Comparison of ENCODE assay signal across 21 mouse cellular contexts in the genomic region with DNA sequence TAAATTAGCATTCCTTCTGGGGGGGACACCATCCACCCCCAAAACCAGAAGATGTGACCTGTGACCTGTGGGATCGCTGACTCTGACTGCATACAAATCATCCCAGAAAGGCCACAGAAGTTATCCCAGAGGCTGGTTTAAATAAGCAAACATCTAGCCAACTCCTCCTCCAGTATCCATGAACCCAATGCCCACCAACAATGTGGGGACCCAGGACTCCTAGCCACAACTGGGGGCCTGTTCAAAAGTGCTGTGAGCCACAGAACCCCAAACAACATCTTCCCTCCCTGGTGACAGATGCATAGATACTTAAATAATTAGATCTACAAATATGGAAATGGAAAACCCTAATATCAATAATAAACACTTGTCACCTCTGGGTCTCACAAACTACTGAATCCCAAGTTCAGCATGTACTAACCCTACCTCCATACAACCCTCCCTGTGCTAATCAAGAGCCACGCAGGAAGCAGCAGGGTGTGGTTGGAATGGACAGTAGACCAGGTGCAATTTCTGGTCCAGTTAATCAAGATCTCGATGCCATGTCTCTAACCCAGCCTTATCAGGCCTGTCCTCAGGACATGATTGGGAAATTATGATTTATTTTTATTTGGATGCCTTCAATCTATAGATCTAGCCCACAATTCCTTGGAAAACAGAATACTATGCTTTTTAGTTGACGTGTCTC. TPM values are rescaled to one million over a fixed set of nuclear protein-coding genes. Genes with fewer than 3 reads are reported as not detected.
DNase-seq lines count a peak whose midpoint lies in the region; ATAC-seq and TF ChIP-seq lines count a peak whose summit lies in the region.
"Had no signal": no experiment of that assay in that cellular context is flagged by ENCODE, and none has a peak within 500 bp of the region (broad histone marks: within the 10 kb centered on the region; RNA-seq: fewer than 3 reads in every experiment).

No protein-coding gene starts in this region.

- H3K4me1 ChIP-seq in heart, adult 2 months (ENCODE audit: control insufficient read depth, insufficient read depth, low read length): peaks cover 44% of the 10 kb centered on the region
- H3K4me1 ChIP-seq in heart, embryonic 12.5 days (replicated peaks): peaks cover 82% of the 10 kb centered on the region
- H3K4me1 ChIP-seq in hindbrain, embryonic 13.5 days (replicated peaks): peaks cover 88% of the 10 kb centered on the region
- peaks cover 16% of the 10 kb centered on the region for H3K4me1 ChIP-seq in hindbrain, postnatal 0 days (ENCODE audit: insufficient read depth, low read length)
- peaks cover 77% of the 10 kb centered on the region for H3K4me1 ChIP-seq in limb, embryonic 15.5 days
- peaks cover 55% of the 10 kb centered on the region for H3K4me1 ChIP-seq in limb, embryonic 10.5 days

- no peaks in the 10 kb centered on the region for H3K27me3 ChIP-seq in heart, adult 2 months (ENCODE audit: control insufficient read depth, insufficient read depth, low read length)
- H3K27me3 ChIP-seq in heart, embryonic 12.5 days (replicated peaks): no peaks in the 10 kb centered on the region
- no peaks in the 10 kb centered on the region for H3K27me3 ChIP-seq in hindbrain, embryonic 13.5 days
- no peaks in the 10 kb centered on the region for H3K27me3 ChIP-seq in hindbrain, postnatal 0 days (ENCODE audit: insufficient read depth, low read length)
- no peaks in the 10 kb centered on the region for H3K27me3 ChIP-seq in limb, embryonic 15.5 days
- no peaks in the 10 kb centered on the region for H3K27me3 ChIP-seq in limb, embryonic 10.5 days (ENCODE audit: low read depth, poor library complexity, severe bottlenecking)
- H3K27me3 ChIP-seq: embryonic facial prominence, embryonic 12.5 days; forebrain, embryonic 12.5 days; hindbrain, embryonic 12.5 days; intestine, embryonic 15.5 days had no signal

- H3K36me3 ChIP-seq in heart, adult 2 months (ENCODE audit: control insufficient read depth, insufficient read depth, low read length): peaks cover 69% of the 10 kb centered on the region
- H3K36me3 ChIP-seq in heart, embryonic 12.5 days: peaks cover 53% of the 10 kb centered on the region
- H3K36me3 ChIP-seq in hindbrain, embryonic 13.5 days: peaks cover 29% of the 10 kb centered on the region
- peaks cover 14% of the 10 kb centered on the region for H3K36me3 ChIP-seq in hindbrain, postnatal 0 days (ENCODE audit: insufficient read depth, low read length)
- peaks cover 58% of the 10 kb centered on the region for H3K36me3 ChIP-seq in limb, embryonic 15.5 days
- peaks cover 99% of the 10 kb centered on the region for H3K36me3 ChIP-seq in limb, embryonic 10.5 days

- H3K79me2 ChIP-seq in heart, adult 2 months (replicated peaks; ENCODE audit: control insufficient read depth, insufficient read depth, low read length): peaks cover 14% of the 10 kb centered on the region

- no peak for TF ChIP-seq POLR2A in heart, adult 2 months (IDR thresholded peaks at IDR 0.05; ENCODE audit: insufficient read depth, low read depth, low read length)

- H3K9me3 ChIP-seq in heart, embryonic 12.5 days (replicated peaks): no peaks in the 10 kb centered on the region
- H3K9me3 ChIP-seq in hindbrain, embryonic 13.5 days: no peaks in the 10 kb centered on the region
- no peaks in the 10 kb centered on the region for H3K9me3 ChIP-seq in hindbrain, postnatal 0 days (ENCODE audit: low read length)
- H3K9me3 ChIP-seq in limb, embryonic 15.5 days: no peaks in the 10 kb centered on the region
- H3K9me3 ChIP-seq in limb, embryonic 10.5 days (replicated peaks): no peaks in the 10 kb centered on the region
- H3K9me3 ChIP-seq: embryonic facial prominence, embryonic 12.5 days; forebrain, embryonic 12.5 days; intestine, embryonic 15.5 days had no signal

- no peak for TF ChIP-seq CTCF in heart, adult 2 months (IDR thresholded peaks at IDR 0.05)
- no peak for TF ChIP-seq CTCF in hindbrain, postnatal 0 days (IDR thresholded peaks at IDR 0.05; ENCODE audit: low read depth)

- peak overlapping the region; percentile 90 for H3K27ac ChIP-seq in heart, adult 2 months
- H3K27ac ChIP-seq in heart, embryonic 12.5 days (ENCODE audit: poor library complexity, severe bottlenecking): no peak overlapping the region
- H3K27ac ChIP-seq in hindbrain, embryonic 13.5 days: peak overlapping the region; percentile 18; the same call in 1 of the 2 replicates
- H3K27ac ChIP-seq in hindbrain, postnatal 0 days: no peak overlapping the region
- peak overlapping the region; percentile 43; the same call in 1 of the 2 replicates for H3K27ac ChIP-seq in limb, embryonic 15.5 days
- H3K27ac ChIP-seq in limb, embryonic 10.5 days: no peak overlapping the region
- H3K27ac ChIP-seq: embryonic facial prominence, embryonic 12.5 days; hindbrain, embryonic 12.5 days; intestine, embryonic 15.5 days had no signal

- H3K4me3 ChIP-seq in heart, adult 2 months: no peak overlapping the region
- no peak overlapping the region for H3K4me3 ChIP-seq in heart, embryonic 12.5 days
- H3K4me3 ChIP-seq in hindbrain, embryonic 13.5 days: no peak overlapping the region
- no peak overlapping the region for H3K4me3 ChIP-seq in hindbrain, postnatal 0 days (ENCODE audit: low read length)
- H3K4me3 ChIP-seq in limb, embryonic 15.5 days: no peak overlapping the region
- no peak overlapping the region for H3K4me3 ChIP-seq in limb, embryonic 10.5 days
- H3K4me3 ChIP-seq: embryonic facial prominence, embryonic 12.5 days; forebrain, embryonic 12.5 days; hindbrain, embryonic 12.5 days; intestine, embryonic 15.5 days had no signal

- H3K9ac ChIP-seq in heart, adult 2 months (ENCODE audit: low read depth, low read length): no peak overlapping the region
- no peak overlapping the region for H3K9ac ChIP-seq in heart, embryonic 12.5 days
- H3K9ac ChIP-seq in hindbrain, embryonic 13.5 days: no peak overlapping the region
- no peak overlapping the region for H3K9ac ChIP-seq in hindbrain, postnatal 0 days (replicated peaks; ENCODE audit: low read length)
- H3K9ac ChIP-seq in limb, embryonic 15.5 days: no peak overlapping the region
- H3K9ac ChIP-seq: embryonic facial prominence, embryonic 12.5 days; forebrain, embryonic 12.5 days; hindbrain, embryonic 12.5 days; intestine, embryonic 15.5 days had no signal

- 0 out of 2 replicates have a peak, but pooled peaks have one; percentile 25 for TF ChIP-seq EP300 in heart, adult 2 months (IDR thresholded peaks at IDR 0.05; ENCODE audit: insufficient read depth, low read depth, low read length)

- 45% methylated on average over 4 of the region's 4 CpGs for WGBS in heart, adult 2 months
- 77% methylated on average over 4 of the region's 4 CpGs for WGBS in heart, embryonic 12.5 days
- WGBS in hindbrain, embryonic 13.5 days: 87% methylated on average over 4 of the region's 4 CpGs
- WGBS in hindbrain, postnatal 0 days: 81% methylated on average over 4 of the region's 4 CpGs
- WGBS in limb, embryonic 15.5 days: 82% methylated on average over 4 of the region's 4 CpGs
- 87% methylated on average over 4 of the region's 4 CpGs for WGBS in limb, embryonic 10.5 days

- no peak for ATAC-seq in heart, embryonic 12.5 days (ENCODE audit: insufficient number of reproducible peaks, low FRiP score)
- ATAC-seq in hindbrain, embryonic 13.5 days (ENCODE audit: low FRiP score): no peak
- ATAC-seq in hindbrain, postnatal 0 days: no peak
- ATAC-seq in limb, embryonic 15.5 days (ENCODE audit: insufficient number of reproducible peaks, low FRiP score, low TSS enrichment, low read depth): no peak
- ATAC-seq: forebrain, embryonic 16.5 days; intestine, embryonic 15.5 days had no signal

- intact Hi-C loops in heart, adult 2 months (cut with DNase I): no loop called here

- no peak overlapping the region for H3K4me2 ChIP-seq in heart, embryonic 12.5 days
- no peak overlapping the region for H3K4me2 ChIP-seq in hindbrain, embryonic 13.5 days
- no peak overlapping the region for H3K4me2 ChIP-seq in hindbrain, postnatal 0 days (ENCODE audit: low read depth, low read length)
- H3K4me2 ChIP-seq in limb, embryonic 15.5 days: no peak overlapping the region
- H3K4me2 ChIP-seq: embryonic facial prominence, embryonic 12.5 days; forebrain, embryonic 12.5 days; hindbrain, embryonic 12.5 days; intestine, embryonic 15.5 days had no signal

- no peak for DNase-seq in heart, adult 2 months
- no peak for DNase-seq in hindbrain, postnatal 0 days (ENCODE audit: low spot score)
- DNase-seq in limb, embryonic 10.5 days (ENCODE audit: low spot score): no peak
- no peak for DNase-seq in urinary bladder, postnatal 25 days (ENCODE audit: low spot score)
- DNase-seq: adrenal gland, adult 8-10 months; adrenal gland, postnatal 36 days; cerebellum, adult 11 months; cerebellum, adult 8-10 months; cerebellum, postnatal 14 days; embryo, embryonic 11 days; gastrocnemius, postnatal 14 days; heart, postnatal 4 days; kidney, adult 2 months had no signal

RNA-seq across cellular contexts. Expression of gene Gm20721, which starts 5.5 kb away (rescaled TPM):
- 1 to 10 TPM; 1.6 to 1.8 TPM for total RNA-seq in heart, adult 2 months (2021)
- polyA plus RNA-seq in heart, adult 2 months (2012; rRNA removed): 0.12 TPM in 1 of 2 replicates, not detected in the other
- polyA plus RNA-seq in heart, embryonic 12.5 days (2016; fragmentation: Nextera tagmentation; extraction: Ambion mirVana): 8.9 and 9.8 TPM in 2 replicates
- polyA plus RNA-seq in hindbrain, embryonic 13.5 days (2015; fragmentation: Nextera tagmentation; extraction: Ambion mirVana): 13.1 and 13.9 TPM in 2 replicates
- total RNA-seq in hindbrain, postnatal 0 days (2014; rRNA removed): not detected in 2 replicates
- 13.4 and 19.4 TPM in 2 replicates for polyA plus RNA-seq in hindbrain, postnatal 0 days (2015; fragmentation: Nextera tagmentation; extraction: Ambion mirVana)
- 28.5 and 42.0 TPM in 2 replicates for polyA plus RNA-seq in limb, embryonic 15.5 days (2015; fragmentation: Nextera tagmentation; extraction: Ambion mirVana)
- polyA plus RNA-seq in limb, embryonic 10.5 days (2016; fragmentation: Nextera tagmentation; extraction: Ambion mirVana): 14.9 and 15.2 TPM in 2 replicates
- polyA plus RNA-seq: kidney, adult 2 months had no signal

RNA-seq across cellular contexts. Expression of gene Gnas, which starts 56.9 kb away (rescaled TPM):
- total RNA-seq in heart, adult 2 months (2021): 1,000 to 10,000 TPM; 1,140 to 1,235 TPM
- 1,079 and 1,189 TPM in 2 replicates for polyA plus RNA-seq in heart, adult 2 months (2012; rRNA removed)
- polyA plus RNA-seq in heart, embryonic 12.5 days (2016; fragmentation: Nextera tagmentation; extraction: Ambion mirVana): 1,446 and 1,448 TPM in 2 replicates
- 1,452 and 1,516 TPM in 2 replicates for polyA plus RNA-seq in hindbrain, embryonic 13.5 days (2015; fragmentation: Nextera tagmentation; extraction: Ambion mirVana)
- 1,738 and 1,782 TPM in 2 replicates for total RNA-seq in hindbrain, postnatal 0 days (2014; rRNA removed)
- 1,873 and 1,902 TPM in 2 replicates for polyA plus RNA-seq in hindbrain, postnatal 0 days (2015; fragmentation: Nextera tagmentation; extraction: Ambion mirVana)
- 2,137 and 2,166 TPM in 2 replicates for polyA plus RNA-seq in limb, embryonic 15.5 days (2015; fragmentation: Nextera tagmentation; extraction: Ambion mirVana)
- 1,045 and 1,269 TPM in 2 replicates for polyA plus RNA-seq in limb, embryonic 10.5 days (2016; fragmentation: Nextera tagmentation; extraction: Ambion mirVana)

Comparison
In these comparisons a context has a peak if more than half of its experiments do, and no peak if none do; other contexts are left out.
1. H3K27ac ChIP-seq: peak in heart, adult 2 months (single experiment), hindbrain, embryonic 13.5 days (single experiment) and limb, embryonic 15.5 days (single experiment); none in heart, embryonic 12.5 days (single experiment), hindbrain, postnatal 0 days (single experiment) and limb, embryonic 10.5 days (single experiment).